Mouse (Mus musculus): Measurements from ENCODE around the gene Megf8.
A peak's percentile ranks its signal among the peaks of the same experiment; 100 is the strongest.

The Megf8 gene

DNA sequence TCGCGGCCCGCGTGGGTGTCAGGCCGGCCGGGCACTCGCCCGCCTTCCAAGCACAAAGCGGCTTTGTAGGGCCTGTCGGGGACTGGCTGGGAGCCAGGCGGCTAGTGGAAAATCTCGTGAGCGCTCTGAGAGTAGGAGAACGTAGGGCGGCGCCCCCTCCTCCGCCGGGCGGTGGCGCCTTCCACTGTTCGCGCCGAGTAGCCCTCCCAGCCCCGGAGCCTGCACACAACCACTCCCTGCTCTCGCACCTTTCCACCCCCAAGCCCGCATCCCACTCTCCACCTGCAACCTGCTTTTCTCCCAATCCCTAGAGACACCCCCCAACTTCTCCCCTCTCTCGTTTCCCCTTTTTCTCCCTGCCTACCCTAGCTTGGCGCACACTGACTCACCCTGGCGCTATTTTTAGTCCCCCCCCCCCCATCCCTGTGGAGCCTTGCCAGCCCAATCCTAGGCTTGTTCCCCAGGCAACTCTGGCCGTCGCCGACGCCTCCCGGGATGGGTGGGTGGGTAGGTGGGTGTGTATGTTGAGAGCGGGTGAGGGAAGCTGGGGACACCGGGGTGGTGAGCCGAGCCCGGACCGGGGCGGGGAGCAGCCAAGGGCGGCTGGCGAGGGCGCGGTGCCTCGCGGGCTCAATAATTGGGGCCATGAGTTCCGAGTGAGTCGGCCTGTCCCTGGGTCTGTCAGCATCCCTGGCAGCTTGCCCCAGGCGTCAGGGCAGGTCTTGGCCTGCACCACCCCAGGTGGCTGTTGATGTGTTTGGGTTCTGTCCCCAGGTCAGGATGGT is 37.7 kb upstream of the Megf8 start:
- DNase-seq (ENCODE audit: low read depth, low spot score), result peak; percentile 94

GRCm38 (mm10) chr7:25279861-25280791 is 36.8 kb upstream of the Megf8 start:
- no peak for DNase-seq (ENCODE audit: low read depth, low spot score)

DNA sequence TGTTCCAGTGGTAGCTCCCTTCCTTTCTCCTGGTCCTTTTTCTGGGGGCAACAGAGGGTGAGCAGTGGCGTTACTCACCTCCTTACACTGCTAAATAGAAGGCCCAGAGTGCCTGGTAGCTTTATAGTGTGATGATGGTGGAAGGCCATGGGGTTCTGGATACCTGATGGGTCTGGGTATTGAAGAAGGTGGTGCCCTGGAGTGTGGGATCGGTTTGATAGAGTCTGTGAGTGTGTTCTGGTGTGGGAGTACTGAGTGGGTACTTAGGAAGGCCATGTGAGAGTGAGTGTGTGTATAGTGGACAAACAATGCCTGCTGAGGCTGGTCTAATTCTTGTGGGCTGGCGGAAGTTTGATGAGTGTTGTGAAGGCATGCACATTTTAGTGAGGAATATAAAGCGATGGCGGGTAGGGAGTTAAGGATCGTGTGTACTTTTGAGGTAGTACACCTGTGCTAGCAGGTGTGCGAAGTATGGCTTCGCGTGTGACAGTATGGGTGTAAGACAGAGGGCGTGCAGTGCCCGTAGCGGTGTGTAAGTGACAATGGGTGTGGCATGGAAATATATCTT is 35.7 kb upstream of the Megf8 start:
- no peak for DNase-seq (ENCODE audit: low read depth, low spot score)

DNA sequence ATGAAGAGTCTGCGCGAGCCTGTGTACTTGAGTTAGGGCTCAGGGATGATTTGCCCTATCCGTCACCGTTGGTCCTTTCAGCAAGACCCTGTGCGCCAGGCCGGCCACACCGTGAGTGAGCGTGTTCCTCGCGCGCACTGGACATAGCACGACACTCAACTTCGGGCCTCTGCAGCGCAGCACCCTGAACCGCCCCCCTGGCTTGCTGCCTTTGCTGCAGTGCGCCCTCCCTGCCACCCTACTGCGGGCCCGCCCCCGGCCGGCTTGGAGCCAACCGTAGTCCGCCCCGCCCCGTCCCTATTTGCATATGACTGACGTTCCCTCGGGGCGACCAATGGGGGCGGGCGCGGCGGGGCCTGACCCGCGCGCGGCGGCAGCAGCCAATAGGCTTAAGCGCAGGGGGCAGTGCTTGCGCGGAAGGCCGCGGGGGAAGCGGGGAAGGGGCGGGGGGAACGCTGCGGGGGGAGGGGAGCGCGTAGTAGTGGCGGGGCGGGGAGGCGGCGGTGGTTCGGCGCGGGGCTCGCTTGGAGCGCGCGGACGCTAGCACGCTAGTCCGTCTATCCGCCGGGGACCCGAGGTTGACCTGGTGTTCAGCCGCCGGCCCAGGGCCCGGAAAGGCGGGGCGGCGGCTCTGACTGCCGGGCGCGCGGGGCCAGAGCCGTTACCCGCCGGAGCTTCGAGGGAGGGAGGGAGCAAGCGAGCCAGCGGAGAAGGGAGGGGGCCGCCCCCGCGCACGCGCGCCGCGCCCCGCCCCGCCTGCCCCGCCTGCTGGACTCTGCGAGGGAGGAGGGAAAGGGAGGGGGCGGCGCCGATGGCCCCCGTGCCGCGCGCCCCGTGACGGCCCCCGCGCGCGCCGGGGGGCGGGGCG is 35.0 kb upstream of the Megf8 start:
- peak; percentile 99 for DNase-seq (ENCODE audit: low read depth, low spot score)

DNA sequence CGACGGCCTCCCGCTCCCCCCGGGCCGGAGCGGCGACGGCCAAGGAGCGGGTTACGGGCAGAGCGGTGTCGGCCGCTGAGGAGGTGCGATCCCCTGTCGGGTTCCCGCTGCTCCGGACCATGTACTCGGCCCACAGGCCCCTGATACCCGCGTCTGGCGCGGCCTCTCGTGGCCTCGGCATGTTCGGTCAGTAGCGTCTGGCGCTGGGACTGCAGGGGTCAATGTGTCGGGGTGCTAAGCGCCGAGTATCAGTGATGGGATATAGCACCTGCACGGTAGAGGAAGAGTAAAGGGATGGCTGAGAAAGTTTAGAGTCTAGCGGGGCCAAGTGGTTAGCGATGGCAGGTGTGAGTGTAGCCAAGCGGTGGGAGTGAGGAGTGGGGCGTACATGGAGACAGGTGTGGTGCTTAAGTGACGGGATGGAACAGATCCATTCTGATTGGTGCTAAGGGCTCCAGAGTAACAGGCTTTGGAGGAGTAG is 34.2 kb upstream of the Megf8 start:
- peak; percentile 76 for DNase-seq (ENCODE audit: low read depth, low spot score)

DNA sequence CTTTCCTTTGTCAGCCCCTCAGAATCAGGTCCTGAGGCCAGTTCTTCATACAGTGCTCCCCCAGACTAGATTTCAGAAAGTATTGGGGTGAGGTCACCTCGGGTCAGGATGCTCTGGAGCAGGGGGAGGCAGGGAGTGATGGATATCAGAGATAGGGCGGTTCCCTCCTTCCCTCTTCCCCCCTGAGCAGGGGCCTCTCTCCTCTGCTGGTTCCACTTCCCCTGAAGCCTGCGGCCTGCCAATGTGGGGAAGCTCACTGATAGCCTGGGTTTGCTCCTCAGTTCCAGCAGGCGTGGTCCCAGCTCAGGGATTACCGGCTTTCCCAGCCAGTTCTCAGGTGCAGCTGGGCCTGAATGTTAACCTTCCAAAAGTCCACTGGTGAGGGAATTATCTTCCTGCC is 33.3 kb upstream of the Megf8 start:
- no peak for DNase-seq (ENCODE audit: low read depth, low spot score)

GRCm38 (mm10) chr7:25284171-25284570 is 32.8 kb upstream of the Megf8 start:
- DNase-seq (ENCODE audit: low read depth, low spot score), result no peak

GRCm38 (mm10) chr7:25284766-25285165 is 32.2 kb upstream of the Megf8 start:
- DNase-seq (ENCODE audit: low read depth, low spot score), result no peak

GRCm38 (mm10) chr7:25285511-25286238 is 31.3 kb upstream of the Megf8 start:
- no peak for DNase-seq (ENCODE audit: low read depth, low spot score)

DNA sequence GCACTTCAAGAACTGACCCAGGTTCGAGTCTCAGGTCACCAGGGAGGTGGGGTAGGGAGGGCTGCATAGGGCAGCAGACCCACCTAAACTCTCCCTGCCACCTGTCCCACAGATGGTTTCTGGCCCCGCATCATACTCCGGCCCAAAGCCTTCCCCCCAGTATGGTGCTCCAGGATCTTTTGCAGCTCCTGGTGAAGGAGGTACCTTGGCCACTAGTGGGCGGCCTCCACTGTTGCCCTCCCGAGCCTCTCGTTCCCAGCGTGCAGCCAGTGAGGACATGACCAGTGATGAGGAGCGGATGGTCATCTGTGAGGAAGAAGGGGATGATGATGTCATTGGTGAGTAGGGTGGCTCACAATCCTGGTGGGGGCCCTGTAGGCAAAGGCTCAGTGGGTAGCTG is 30.0 kb upstream of the Megf8 start:
- DNase-seq (ENCODE audit: low read depth, low spot score), result no peak

DNA sequence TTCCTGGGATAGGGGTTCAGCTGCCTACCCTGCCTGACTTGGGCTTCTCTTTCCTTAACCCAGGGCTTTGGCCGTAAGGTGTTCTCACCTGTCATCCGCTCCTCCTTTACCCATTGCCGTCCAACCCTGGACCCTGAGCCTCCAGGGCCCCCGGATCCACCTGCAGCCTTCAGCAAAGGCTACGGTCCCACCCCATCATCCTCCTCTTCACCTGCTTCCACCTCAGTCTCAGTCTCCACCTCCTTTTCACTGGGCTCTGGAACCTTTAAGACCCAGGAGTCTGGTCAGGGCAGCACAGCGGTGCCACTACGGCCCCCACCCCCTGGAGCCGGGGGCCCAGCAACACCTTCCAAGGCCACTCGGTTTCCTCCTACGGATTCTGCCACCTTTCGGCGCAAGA is 29.0 kb upstream of the Megf8 start:
- no peak for DNase-seq (ENCODE audit: low read depth, low spot score)

DNA sequence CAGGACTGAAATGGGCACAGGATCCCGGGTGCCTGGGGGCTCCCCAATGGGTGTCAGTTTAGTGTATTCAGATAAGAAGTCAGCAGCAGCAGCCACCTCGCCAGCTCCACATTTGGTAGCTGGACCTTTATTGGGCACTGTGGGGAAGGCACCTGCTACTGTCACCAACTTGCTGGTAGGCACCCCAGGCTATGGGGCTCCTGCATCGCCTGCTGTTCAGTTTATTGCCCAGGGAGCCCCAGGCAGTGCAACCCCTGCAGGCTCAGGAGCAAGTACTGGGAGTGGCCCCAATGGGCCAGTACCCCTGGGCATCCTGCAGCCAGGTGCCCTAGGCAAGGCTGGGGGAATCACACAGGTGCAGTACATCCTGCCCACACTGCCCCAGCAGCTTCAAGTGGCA is 28.2 kb upstream of the Megf8 start:
- DNase-seq (ENCODE audit: low read depth, low spot score), result no peak

- DNase-seq (ENCODE audit: low read depth, low spot score), result peak; percentile 58
Observed at GRCm38 (mm10) chr7:25289925-25290324, 27.0 kb upstream of the Megf8 start.

- DNase-seq (ENCODE audit: low read depth, low spot score), result no peak
Observed at GRCm38 (mm10) chr7:25290463-25290862, 26.5 kb upstream of the Megf8 start.

- peak; percentile 78 for DNase-seq (ENCODE audit: low read depth, low spot score)
Observed at GRCm38 (mm10) chr7:25290911-25291310, 26.1 kb upstream of the Megf8 start.

DNA sequence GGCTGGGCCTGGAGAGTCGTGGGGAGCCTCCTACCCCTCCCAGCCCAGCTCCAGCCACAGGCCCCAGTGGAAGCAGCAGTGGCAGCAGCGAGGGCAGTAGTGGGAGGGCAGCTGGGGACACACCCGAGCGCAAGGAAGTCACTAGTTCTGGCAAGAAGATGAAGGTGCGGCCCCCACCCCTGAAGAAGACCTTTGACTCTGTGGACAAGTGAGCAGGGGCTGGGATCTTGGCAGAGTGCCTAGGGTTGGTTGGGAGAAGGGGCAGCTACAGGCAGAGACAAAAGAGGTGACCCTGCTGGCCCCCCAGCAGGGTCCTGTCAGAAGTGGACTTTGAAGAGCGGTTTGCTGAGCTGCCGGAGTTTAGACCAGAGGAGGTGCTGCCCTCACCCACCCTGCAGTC is 24.9 kb upstream of the Megf8 start:
- DNase-seq (ENCODE audit: low read depth, low spot score), result no peak

DNA sequence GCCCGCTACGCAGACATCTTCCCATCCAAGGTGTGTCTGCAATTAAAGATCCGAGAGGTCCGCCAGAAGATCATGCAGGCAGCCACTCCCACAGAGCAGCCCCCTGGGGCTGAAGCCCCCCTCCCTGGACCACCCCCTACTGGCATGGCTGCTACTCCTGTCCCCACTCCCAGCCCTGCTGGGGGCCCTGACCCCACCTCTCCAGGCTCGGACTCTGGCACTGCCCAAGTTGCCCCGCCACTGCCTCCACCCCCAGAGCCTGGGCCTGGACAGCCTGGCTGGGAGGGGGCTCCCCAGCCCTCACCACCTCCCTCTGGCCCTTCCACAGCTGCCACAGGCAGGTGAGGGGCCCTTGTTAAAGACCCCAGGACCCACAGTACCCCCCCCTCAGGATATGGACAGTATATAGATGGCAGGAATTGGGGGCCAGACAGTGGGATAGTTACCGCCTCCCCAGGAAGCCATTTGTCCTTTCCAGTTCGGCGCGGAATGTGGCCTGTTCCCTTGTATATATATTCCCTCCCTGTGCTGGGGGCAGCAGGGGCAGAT is 23.7 kb upstream of the Megf8 start:
- DNase-seq (ENCODE audit: low read depth, low spot score), result no peak

DNA sequence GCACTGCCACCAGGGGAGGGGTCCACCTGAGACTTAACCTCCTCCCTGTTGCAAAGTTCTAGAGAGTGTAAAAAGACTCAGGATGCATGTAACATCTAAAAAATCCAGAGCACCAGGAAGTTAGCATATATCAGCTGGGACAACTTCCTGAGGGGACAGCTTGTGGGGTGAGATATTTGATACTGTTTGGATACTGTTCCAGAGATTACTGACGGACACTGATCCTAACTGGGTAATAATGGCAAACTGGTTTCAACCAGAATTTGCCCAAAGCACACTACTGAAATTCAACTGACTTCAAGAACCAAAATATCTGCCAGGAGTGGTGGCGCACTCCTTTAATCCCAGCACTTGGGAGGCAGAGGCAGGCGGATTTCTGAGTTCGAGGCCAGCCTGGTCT is 22.5 kb upstream of the Megf8 start:
- DNase-seq (ENCODE audit: low read depth, low spot score), result no peak

- DNase-seq (ENCODE audit: low read depth, low spot score), result no peak
Observed at GRCm38 (mm10) chr7:25294960-25295722, 21.8 kb upstream of the Megf8 start.
